Mouse (Mus musculus): Measurements from ENCODE around the gene Tbc1d17. TPM values are rescaled to one million over a fixed set of nuclear protein-coding genes. Genes with fewer than 3 reads are reported as not detected.

Tbc1d17 gene
- polyA plus RNA-seq, 1 experiment from 2014 or later, result 91.0 TPM

DNA sequence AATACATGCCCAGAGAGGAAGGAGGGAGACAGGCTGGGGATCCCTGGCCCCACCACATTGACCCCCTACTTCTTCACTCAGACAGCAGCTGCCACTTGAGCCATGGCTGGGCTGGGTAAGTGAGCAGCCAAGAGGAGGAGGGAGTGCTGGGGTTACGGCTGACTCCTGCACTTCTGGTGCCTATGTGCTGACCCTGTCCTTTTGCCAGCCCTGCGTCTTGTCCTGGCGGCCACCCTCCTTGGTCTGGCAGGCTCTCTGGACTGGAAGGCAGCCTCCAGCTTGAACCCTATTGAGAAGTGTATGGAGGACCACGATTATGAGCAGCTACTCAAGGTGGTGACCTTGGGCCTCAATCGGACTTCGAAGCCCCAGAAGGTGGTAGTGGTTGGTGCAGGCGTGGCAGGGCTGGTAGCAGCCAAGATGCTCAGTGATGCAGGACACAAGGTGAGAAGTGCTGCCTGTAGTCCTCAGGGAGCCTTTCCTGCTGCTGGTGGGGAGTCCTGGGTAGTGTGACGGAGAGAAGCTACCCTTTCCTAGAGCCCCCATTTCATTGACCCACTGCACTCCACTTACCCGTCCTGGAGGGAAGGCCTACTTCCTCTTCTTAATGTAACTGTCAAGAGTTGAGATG lies 12.3 kb downstream of the Tbc1d17 start:
- WGBS, result 83% methylated on average over 9 of the region's 9 CpGs
- Histone ChIP-seq H3K9ac (no peak overlapping the region), H3K4me3 (no peak overlapping the region), H3K27me3 (peaks cover 34% of the 10 kb centered on the region), H3K27ac (no peak overlapping the region), H3K4me2 (no peak overlapping the region), H3K36me3 (peaks cover 21% of the 10 kb centered on the region), H3K9me3 (no peaks in the 10 kb centered on the region), H3K4me1 (peaks cover 23% of the 10 kb centered on the region)
- ATAC-seq (ENCODE audit: insufficient number of reproducible peaks, insufficient read depth, low FRiP score, low TSS enrichment, low read depth), result no peak

DNA sequence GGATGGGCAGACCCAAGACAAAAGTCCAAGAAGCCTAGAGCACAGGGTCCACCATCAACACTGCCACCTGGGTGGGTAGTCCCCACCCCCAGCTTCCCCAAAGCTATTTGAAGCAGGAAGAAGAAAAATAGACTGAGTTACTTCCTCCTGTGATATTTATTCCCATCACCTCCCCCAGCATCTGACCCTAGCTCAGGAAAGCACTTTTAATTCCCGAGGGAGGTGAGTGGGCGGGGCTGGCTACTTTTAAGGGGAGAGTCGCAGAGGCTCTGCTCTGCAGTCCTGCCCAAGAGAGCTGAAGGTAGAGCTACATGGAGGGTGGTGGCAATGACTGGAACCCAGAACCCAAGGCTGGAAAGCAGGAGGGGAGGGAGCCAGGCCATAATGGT lies 12.9 kb downstream of the Tbc1d17 start:
- Histone ChIP-seq H3K4me3 (no peak overlapping the region), H3K27ac (no peak overlapping the region), H3K36me3 (peaks cover 21% of the 10 kb centered on the region), H3K27me3 (peaks cover 29% of the 10 kb centered on the region), H3K4me1 (peaks cover 23% of the 10 kb centered on the region), H3K9ac (no peak overlapping the region), H3K4me2 (no peak overlapping the region), H3K9me3 (no peaks in the 10 kb centered on the region)
- ATAC-seq (ENCODE audit: insufficient number of reproducible peaks, insufficient read depth, low FRiP score, low TSS enrichment, low read depth), result no peak
- 41% methylated on average over 3 of the region's 3 CpGs for WGBS

DNA sequence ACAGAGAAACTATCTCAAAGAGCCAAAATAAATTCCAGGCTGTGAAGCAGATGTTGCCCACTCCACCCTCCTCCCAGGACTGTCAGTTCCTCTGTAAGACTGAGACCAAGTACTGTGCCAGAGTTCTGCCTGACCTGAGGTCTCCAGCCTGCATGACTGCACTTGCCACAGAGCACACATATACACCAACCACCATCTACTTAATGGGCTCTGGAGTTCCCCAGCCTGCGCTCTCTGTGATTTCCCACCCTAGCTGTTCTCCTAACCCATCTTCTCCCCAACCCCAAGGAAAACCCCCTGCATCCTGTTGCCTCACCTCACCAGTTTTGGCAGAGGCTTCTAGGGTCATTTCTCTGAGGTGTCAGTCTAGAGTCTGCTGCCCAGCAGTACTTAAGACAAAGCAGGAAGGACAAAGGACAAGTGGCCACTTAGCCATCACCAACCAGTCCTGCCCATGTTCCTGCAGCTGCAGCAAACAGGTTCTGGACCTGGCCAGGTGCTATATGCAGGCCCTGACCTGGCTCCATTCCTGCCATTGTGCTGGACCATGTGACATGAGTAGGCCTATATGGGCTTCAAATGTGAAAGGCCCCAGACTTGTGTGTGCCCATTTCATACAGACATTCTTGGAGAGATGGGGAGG lies 13.4 kb downstream of the Tbc1d17 start:
- Histone ChIP-seq H3K27me3 (peaks cover 24% of the 10 kb centered on the region), H3K4me3 (no peak overlapping the region), H3K36me3 (peaks cover 21% of the 10 kb centered on the region), H3K4me2 (no peak overlapping the region), H3K27ac (no peak overlapping the region), H3K9ac (no peak overlapping the region), H3K9me3 (no peaks in the 10 kb centered on the region), H3K4me1 (peaks cover 23% of the 10 kb centered on the region)
- WGBS, result 100% methylated on average over 1 of the region's 1 CpGs
- no peak for ATAC-seq (ENCODE audit: insufficient number of reproducible peaks, insufficient read depth, low FRiP score, low TSS enrichment, low read depth)

DNA sequence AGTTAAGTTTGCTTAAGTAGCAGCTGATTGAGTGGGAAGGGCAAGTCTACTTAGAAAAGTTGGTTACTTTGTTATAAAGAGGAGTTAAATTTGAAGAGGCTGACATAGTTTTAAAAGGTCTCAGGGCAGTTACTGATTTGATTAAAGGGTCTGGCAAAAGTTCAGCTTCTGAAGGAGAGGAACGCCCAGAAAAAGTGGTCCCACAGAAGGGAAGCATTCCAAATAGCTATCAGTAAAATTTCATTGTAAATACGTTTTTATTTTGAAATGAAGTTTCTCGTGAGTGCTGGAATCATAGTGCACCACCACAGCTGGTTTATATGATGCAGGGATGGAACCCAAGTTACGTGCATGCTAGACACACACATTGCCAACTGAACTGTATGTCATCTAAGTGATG lies 16.1 kb downstream of the Tbc1d17 start:
- no peaks in the 10 kb centered on the region for H3K9me3 ChIP-seq
- ATAC-seq (ENCODE audit: insufficient number of reproducible peaks, insufficient read depth, low FRiP score, low TSS enrichment, low read depth), result no peak
- 48% methylated on average over 4 of the region's 4 CpGs for WGBS
- peaks cover 11% of the 10 kb centered on the region for H3K4me1 ChIP-seq
- H3K36me3 ChIP-seq, result peaks cover 45% of the 10 kb centered on the region
- no peak overlapping the region for H3K9ac ChIP-seq
- H3K27ac ChIP-seq, result no peak overlapping the region; the same call in 1 of the 2 replicates
- no peak overlapping the region for H3K4me2 ChIP-seq
- no peak overlapping the region for H3K4me3 ChIP-seq
- no peaks in the 10 kb centered on the region for H3K27me3 ChIP-seq

DNA sequence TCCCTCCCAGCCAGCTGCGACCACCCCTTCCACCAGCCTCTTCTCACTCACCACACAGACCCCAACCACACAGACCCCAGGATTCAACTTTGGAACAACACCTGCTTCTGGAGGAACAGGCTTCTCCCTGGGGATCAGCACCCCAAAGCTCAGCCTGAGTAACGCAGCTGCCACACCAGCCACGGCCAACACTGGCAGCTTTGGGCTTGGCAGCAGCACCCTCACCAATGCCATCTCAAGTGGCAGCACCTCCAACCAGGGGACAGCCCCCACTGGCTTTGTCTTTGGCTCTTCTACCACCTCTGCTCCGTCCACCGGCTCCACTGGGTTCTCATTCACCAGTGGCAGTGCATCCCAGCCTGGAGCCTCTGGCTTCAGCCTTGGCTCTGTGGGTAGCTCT lies 20.2 kb downstream of the Tbc1d17 start:
- peaks cover 54% of the 10 kb centered on the region for H3K36me3 ChIP-seq
- 88% methylated on average over 5 of the region's 5 CpGs for WGBS
- ATAC-seq (ENCODE audit: insufficient number of reproducible peaks, insufficient read depth, low FRiP score, low TSS enrichment, low read depth), result no peak
- H3K4me1 ChIP-seq, result peaks cover 16% of the 10 kb centered on the region
- no peak overlapping the region for H3K27ac ChIP-seq
- H3K9ac ChIP-seq, result 0 out of 2 replicates have a peak overlapping the region, but pooled peaks have one; percentile 27
- no peaks in the 10 kb centered on the region for H3K9me3 ChIP-seq
- no peak overlapping the region for H3K4me3 ChIP-seq
- H3K4me2 ChIP-seq, result no peak overlapping the region
- H3K27me3 ChIP-seq, result no peaks in the 10 kb centered on the region

DNA sequence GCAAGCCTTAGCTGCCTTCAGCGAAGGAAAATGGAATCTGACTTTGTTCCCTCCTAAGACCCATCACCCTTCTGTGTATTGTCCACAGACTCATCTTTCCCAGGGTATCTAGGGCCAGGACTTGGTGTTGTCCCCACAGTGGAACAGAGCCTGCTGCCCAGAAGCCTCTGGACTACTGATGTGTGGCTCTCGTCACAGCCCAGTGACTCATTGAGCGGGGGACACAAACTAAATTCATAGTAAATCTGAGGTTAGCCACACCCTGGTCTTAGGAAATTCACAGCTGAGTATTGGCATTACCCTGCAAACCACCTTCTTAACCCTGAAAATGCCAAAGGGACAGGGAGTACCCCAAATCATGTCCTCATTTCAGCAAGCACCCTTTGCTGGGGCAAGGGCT lies 22.1 kb downstream of the Tbc1d17 start:
- Histone ChIP-seq H3K4me2 (no peak overlapping the region), H3K4me1 (peaks cover 22% of the 10 kb centered on the region), H3K9ac (no peak overlapping the region), H3K36me3 (peaks cover 49% of the 10 kb centered on the region), H3K27me3 (no peaks in the 10 kb centered on the region), H3K27ac (no peak overlapping the region), H3K9me3 (no peaks in the 10 kb centered on the region), H3K4me3 (no peak overlapping the region)
- no peak for ATAC-seq (ENCODE audit: insufficient number of reproducible peaks, insufficient read depth, low FRiP score, low TSS enrichment, low read depth)
- WGBS, result 85% methylated on average over 3 of the region's 3 CpGs

DNA sequence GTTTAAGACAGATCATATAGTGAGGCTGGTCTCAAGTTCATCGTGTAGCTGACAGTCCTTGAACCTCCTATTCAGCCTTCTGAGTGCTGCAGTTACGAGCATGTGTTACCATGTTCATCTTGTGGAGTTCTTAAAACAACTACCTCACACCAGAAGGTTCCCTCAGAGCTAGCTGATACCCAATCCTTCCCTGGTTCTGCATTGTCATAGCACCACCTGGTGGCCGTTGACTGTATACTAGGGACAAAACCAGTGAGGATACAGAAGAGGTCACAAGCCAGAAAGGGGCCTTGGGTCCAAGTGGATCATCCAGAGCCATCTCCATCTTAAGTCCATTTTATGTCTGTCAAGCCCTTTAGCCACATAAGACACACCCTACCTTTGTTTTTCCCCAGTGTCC lies 24.0 kb downstream of the Tbc1d17 start:
- Histone ChIP-seq H3K4me3 (no peak overlapping the region), H3K4me1 (peaks cover 39% of the 10 kb centered on the region), H3K27me3 (no peaks in the 10 kb centered on the region), H3K9me3 (no peaks in the 10 kb centered on the region), H3K9ac (no peak overlapping the region), H3K36me3 (peaks cover 30% of the 10 kb centered on the region), H3K27ac (no peak overlapping the region), H3K4me2 (no peak overlapping the region)
- WGBS, result 17% methylated on average over 3 of the region's 3 CpGs
- ATAC-seq (ENCODE audit: insufficient number of reproducible peaks, insufficient read depth, low FRiP score, low TSS enrichment, low read depth), result no peak

DNA sequence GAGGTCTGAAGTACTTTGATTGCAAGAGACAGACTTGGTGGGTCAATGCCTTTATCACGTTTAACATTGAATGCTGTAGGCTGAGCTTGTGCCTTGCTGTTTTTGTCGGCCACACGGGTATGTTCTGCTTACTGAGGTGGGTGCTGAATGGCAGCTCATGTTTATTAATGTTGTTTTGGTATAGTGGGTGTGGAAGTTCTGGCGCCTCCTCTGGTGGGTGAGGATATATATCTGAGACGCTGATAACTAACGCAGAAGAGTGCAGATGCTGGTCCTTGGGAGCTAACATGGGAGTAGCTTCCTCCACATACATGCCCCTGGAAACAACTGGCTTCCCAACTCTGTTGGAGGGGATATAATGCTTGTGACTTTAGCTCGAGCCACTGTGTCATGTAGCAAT lies 25.5 kb downstream of the Tbc1d17 start:
- peaks cover 54% of the 10 kb centered on the region for H3K4me1 ChIP-seq
- H3K27me3 ChIP-seq, result no peaks in the 10 kb centered on the region
- 49% methylated on average over 7 of the region's 7 CpGs for WGBS
- ATAC-seq (ENCODE audit: insufficient number of reproducible peaks, insufficient read depth, low FRiP score, low TSS enrichment, low read depth), result no peak
- 0 out of 2 replicates have a peak overlapping the region, but pooled peaks have one; percentile 21 for H3K9ac ChIP-seq
- no peak overlapping the region for H3K27ac ChIP-seq
- no peak overlapping the region for H3K4me3 ChIP-seq
- H3K9me3 ChIP-seq, result no peaks in the 10 kb centered on the region
- H3K36me3 ChIP-seq, result peaks cover 15% of the 10 kb centered on the region
- no peak overlapping the region for H3K4me2 ChIP-seq

DNA sequence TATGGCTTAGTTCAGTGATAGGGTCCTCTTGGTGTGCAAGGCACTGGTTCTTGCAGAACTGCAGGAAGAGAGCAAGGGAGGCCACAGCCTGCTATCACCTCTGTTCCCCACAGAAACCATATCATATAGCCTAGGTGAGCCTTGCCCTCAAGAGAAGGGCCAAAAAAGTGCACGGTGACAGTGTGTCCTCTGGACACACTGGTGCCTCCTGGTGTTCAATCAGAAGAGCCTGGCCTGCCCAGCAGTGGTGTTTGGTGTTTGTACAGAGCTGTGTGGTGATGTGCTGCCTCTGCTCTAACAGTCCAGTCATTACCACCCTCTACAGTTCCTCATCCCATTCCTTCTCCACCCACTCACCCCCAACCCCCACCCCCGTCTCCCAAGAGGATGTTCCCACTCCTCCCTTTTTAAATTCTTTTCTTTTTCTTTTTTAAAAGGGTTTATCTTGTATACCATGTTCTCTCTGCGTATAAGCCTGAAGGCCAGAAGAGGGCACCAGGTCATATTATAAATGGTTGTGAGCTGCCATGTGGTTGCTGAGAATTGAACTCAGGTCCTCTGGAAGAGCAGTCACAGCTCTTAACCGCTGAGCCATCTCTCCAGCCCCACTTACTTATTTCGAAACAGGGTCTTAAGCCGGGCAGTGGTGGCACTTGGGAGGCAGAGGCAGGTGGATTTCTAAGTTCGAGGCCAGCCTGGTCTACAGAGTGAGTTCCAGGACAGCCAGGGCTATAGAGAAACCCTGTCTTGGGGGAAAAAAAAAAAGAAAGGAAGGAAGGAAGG lies 27.0 kb downstream of the Tbc1d17 start:
- Histone ChIP-seq H3K4me3 (no peak overlapping the region), H3K4me2 (no peak overlapping the region), H3K27me3 (no peaks in the 10 kb centered on the region), H3K9me3 (no peaks in the 10 kb centered on the region), H3K9ac (no peak overlapping the region), H3K36me3 (peaks cover 6% of the 10 kb centered on the region; the same call in 1 of the 2 replicates), H3K4me1 (peaks cover 66% of the 10 kb centered on the region), H3K27ac (no peak overlapping the region)
- no peak for ATAC-seq (ENCODE audit: insufficient number of reproducible peaks, insufficient read depth, low FRiP score, low TSS enrichment, low read depth)
- WGBS, result 86% methylated on average over 7 of the region's 7 CpGs

DNA sequence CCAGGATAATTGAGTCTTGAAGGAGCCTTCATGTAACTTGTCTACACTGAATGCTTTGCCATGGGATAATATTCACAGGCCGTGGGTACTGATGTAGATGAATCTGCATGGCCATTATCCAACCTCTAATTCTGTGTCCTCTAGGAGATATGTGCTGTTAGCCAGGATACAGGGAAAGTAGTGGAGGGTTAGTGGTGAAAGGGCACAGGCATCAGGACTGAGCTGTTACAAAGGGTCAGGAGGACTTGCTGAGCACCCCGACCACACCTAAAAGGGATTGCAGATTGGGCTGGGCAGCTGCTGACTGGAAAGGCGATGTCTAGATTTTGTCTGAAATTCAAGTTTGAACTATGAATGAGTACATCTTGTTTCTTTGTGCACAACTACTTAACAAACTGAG lies 28.4 kb downstream of the Tbc1d17 start:
- 80% methylated on average over 3 of the region's 3 CpGs for WGBS
- peaks cover 62% of the 10 kb centered on the region for H3K4me1 ChIP-seq
- H3K27me3 ChIP-seq, result no peaks in the 10 kb centered on the region
- 0 out of 2 replicates have a peak, but pooled peaks cover 2% of the 10 kb centered on the region for H3K36me3 ChIP-seq
- no peaks in the 10 kb centered on the region for H3K9me3 ChIP-seq
- ATAC-seq (ENCODE audit: insufficient number of reproducible peaks, insufficient read depth, low FRiP score, low TSS enrichment, low read depth), result no peak
- H3K27ac ChIP-seq, result no peak overlapping the region
- H3K4me2 ChIP-seq, result no peak overlapping the region
- 0 out of 2 replicates have a peak overlapping the region, but pooled peaks have one; percentile 27 for H3K9ac ChIP-seq
- no peak overlapping the region for H3K4me3 ChIP-seq

DNA sequence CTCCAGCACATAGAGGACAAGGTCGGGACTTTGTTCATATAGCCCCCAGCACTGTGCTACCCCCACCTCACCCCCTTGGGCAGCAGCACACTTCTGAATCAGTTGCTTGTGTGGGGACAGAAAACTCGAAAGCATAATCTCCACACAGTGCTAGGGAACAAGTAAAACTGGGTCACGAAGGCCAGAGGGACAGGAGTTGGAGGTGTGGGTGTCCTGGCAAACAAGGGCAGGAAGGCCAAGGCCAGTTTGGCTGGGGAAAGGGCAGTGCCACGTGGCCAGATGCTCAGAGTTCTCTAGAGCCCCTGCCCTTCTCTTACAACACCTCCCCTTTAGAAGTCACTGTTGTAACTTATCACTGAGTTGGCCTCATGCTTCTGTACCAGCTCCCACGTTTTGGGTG lies 29.0 kb downstream of the Tbc1d17 start:
- ATAC-seq (ENCODE audit: insufficient number of reproducible peaks, insufficient read depth, low FRiP score, low TSS enrichment, low read depth), result no peak
- Histone ChIP-seq H3K27me3 (no peaks in the 10 kb centered on the region), H3K27ac (no peak overlapping the region), H3K4me2 (peak overlapping the region; percentile 73), H3K9me3 (no peaks in the 10 kb centered on the region), H3K9ac (peak overlapping the region; percentile 97), H3K36me3 (no peaks in the 10 kb centered on the region), H3K4me3 (no peak overlapping the region), H3K4me1 (peaks cover 68% of the 10 kb centered on the region)
- WGBS, result 66% methylated on average over 5 of the region's 5 CpGs

All from embryonic facial prominence, embryonic 13.5 days (tissue).